Mouse (Mus musculus): ENCODE results near the gene A4gnt.
"Not testable (repeated sequence)": the region's sequence is repeated elsewhere in the genome, so short reads cannot be mapped to it uniquely, and the experiment has no call there.

The A4gnt gene

GRCm38 (mm10) chr9:99612202-99612601 lies at the start of gene A4gnt:
TSS of gene A4gnt (plus strand) at chr9:99612502.
- no peak for DNase-seq (ENCODE audit: low spot score)

GRCm38 (mm10) chr9:99563714-99564113 lies 48.6 kb upstream of the A4gnt start:
- DNase-seq (ENCODE audit: low spot score) = peak; percentile 53

- no peak for DNase-seq (ENCODE audit: low spot score)
These were observed 44.3 kb upstream of the A4gnt start for GRCm38 (mm10) chr9:99568023-99568346.

- DNase-seq (ENCODE audit: low spot score) = peak; percentile 89
These were observed 43.8 kb upstream of the A4gnt start, which contains the start of gene Armc8 for GRCm38 (mm10) chr9:99568347-99569070. TSS of gene Armc8 (minus strand) at chr9:99568899.

- DNase-seq (ENCODE audit: low spot score) = no peak
These were observed 43.3 kb upstream of the A4gnt start for GRCm38 (mm10) chr9:99569071-99569397.

- peak; percentile 87 for DNase-seq (ENCODE audit: low spot score)
These were observed 36.4 kb upstream of the A4gnt start, which contains the start of gene Dbr1 for GRCm38 (mm10) chr9:99575677-99576480. TSS of gene Dbr1 (plus strand) at chr9:99575799.

GRCm38 (mm10) chr9:99580655-99581054 lies 31.6 kb upstream of the A4gnt start:
- DNase-seq (ENCODE audit: low spot score) = peak; percentile 21

- peak; percentile 63 for DNase-seq (ENCODE audit: low spot score)
These were observed 24.6 kb upstream of the A4gnt start for GRCm38 (mm10) chr9:99587505-99588202.

- DNase-seq (ENCODE audit: low spot score) = no peak
These were observed 21.2 kb upstream of the A4gnt start for GRCm38 (mm10) chr9:99591144-99591543.

GRCm38 (mm10) chr9:99599127-99599526 lies 13.2 kb upstream of the A4gnt start:
- DNase-seq (ENCODE audit: low spot score) = not testable (repeated sequence)

- DNase-seq (ENCODE audit: low spot score) = no peak
These were observed 8.7 kb upstream of the A4gnt start for GRCm38 (mm10) chr9:99603566-99603965.

GRCm38 (mm10) chr9:99619688-99620087 lies 7.4 kb downstream of the A4gnt start:
- DNase-seq (ENCODE audit: low spot score) = no peak

GRCm38 (mm10) chr9:99620196-99620595 lies 7.9 kb downstream of the A4gnt start:
- DNase-seq (ENCODE audit: low spot score) = no peak

GRCm38 (mm10) chr9:99622034-99622433 lies 9.7 kb downstream of the A4gnt start:
- DNase-seq (ENCODE audit: low spot score) = no peak

- DNase-seq (ENCODE audit: low spot score) = no peak
These were observed 10.7 kb downstream of the A4gnt start for GRCm38 (mm10) chr9:99622966-99623365.

GRCm38 (mm10) chr9:99624117-99624516 lies 11.8 kb downstream of the A4gnt start:
- DNase-seq (ENCODE audit: low spot score) = no peak

- DNase-seq (ENCODE audit: low spot score) = no peak
These were observed 16.3 kb downstream of the A4gnt start for GRCm38 (mm10) chr9:99628581-99628980.

GRCm38 (mm10) chr9:99629281-99630011 lies 17.1 kb downstream of the A4gnt start, which contains the start of gene Dzip1l:
TSS of gene Dzip1l (plus strand) at chr9:99629496.
- peak; percentile 51 for DNase-seq (ENCODE audit: low spot score)

GRCm38 (mm10) chr9:99630071-99630470 lies 17.8 kb downstream of the A4gnt start:
- no peak for DNase-seq (ENCODE audit: low spot score)

GRCm38 (mm10) chr9:99630528-99631125 lies 18.3 kb downstream of the A4gnt start:
- DNase-seq (ENCODE audit: low spot score) = no peak

- no peak for DNase-seq (ENCODE audit: low spot score)
These were observed 19.5 kb downstream of the A4gnt start for GRCm38 (mm10) chr9:99631781-99632180.

- DNase-seq (ENCODE audit: low spot score) = no peak
These were observed 20.0 kb downstream of the A4gnt start for GRCm38 (mm10) chr9:99632264-99632663.

All from ovary, postnatal 14 days (tissue).